Comparison of ENCODE assay signal across 16 mouse cellular contexts in the genomic region with DNA sequence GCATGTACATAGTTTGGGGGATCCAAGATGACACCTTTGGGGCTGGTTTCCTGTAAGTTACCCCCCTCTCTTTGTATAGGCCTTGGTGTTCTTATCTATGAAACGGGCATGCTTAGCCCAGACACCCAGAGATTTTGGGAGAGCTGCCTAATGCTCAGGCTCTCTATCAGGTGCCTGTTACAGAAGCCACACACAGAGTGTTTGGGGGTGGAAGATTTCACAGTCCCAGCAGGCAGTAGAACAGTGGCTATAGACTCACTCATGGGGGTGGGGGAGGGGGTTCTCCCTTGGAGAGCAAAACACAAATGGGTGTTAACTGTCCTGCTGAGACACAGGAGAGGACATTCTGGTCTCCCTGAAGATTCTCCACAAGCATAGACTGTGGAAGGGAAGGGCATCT. TPM values are rescaled to one million over a fixed set of nuclear protein-coding genes. Genes with fewer than 3 reads are reported as not detected.
DNase-seq lines count a peak whose midpoint lies in the region; ATAC-seq and TF ChIP-seq lines count a peak whose summit lies in the region.
"Had no signal": no experiment of that assay in that cellular context is flagged by ENCODE, and none has a peak within 500 bp of the region (broad histone marks: within the 10 kb centered on the region; RNA-seq: fewer than 3 reads in every experiment).

No protein-coding gene starts in this region.

- H3K27me3 ChIP-seq in heart, adult 2 months (ENCODE audit: control insufficient read depth, insufficient read depth, low read length) = no peaks in the 10 kb centered on the region
- H3K27me3 ChIP-seq in kidney, postnatal 0 days (ENCODE audit: insufficient read depth, low read length) = no peaks in the 10 kb centered on the region
- no peaks in the 10 kb centered on the region for H3K27me3 ChIP-seq in intestine, embryonic 14.5 days (replicated peaks; ENCODE audit: control insufficient read depth, insufficient read depth, low read length)
- H3K27me3 ChIP-seq: embryonic facial prominence, embryonic 12.5 days; hindbrain, embryonic 15.5 days; midbrain, embryonic 13.5 days had no signal

- no peak overlapping the region for H3K9ac ChIP-seq in heart, adult 2 months (ENCODE audit: low read depth, low read length)
- no peak overlapping the region for H3K9ac ChIP-seq in kidney, postnatal 0 days (ENCODE audit: low read depth, low read length)
- H3K9ac ChIP-seq in intestine, embryonic 14.5 days (ENCODE audit: low read length) = no peak overlapping the region
- H3K9ac ChIP-seq: embryonic facial prominence, embryonic 12.5 days; forebrain, postnatal 0 days; hindbrain, embryonic 15.5 days; midbrain, embryonic 13.5 days had no signal

- no peak overlapping the region for H3K4me2 ChIP-seq in kidney, postnatal 0 days (ENCODE audit: low read length)
- H3K4me2 ChIP-seq in intestine, embryonic 14.5 days (ENCODE audit: low read length) = no peak overlapping the region
- H3K4me2 ChIP-seq: embryonic facial prominence, embryonic 12.5 days; hindbrain, embryonic 15.5 days; midbrain, embryonic 13.5 days had no signal

- intact Hi-C loops in heart, adult 2 months (cut with DNase I) = no loop called here
- intact Hi-C loops in heart, postnatal 14 days (cut with DNase I) = no loop called here

- no peak for DNase-seq in heart, adult 2 months
- DNase-seq in heart, postnatal 14 days = no peak
- no peak for DNase-seq in kidney, postnatal 0 days (ENCODE audit: low spot score)
- no peak for DNase-seq in kidney, postnatal 4 days
- no peak for DNase-seq in intestine, embryonic 14.5 days (ENCODE audit: low spot score)
- DNase-seq in thymus, postnatal 0 days (ENCODE audit: low spot score) = no peak
- no peak for DNase-seq in cerebellum, adult 8-10 months
- DNase-seq: forebrain, postnatal 0 days; gastrocnemius, postnatal 25 days; layer of hippocampus, postnatal 36 days; spleen, adult 18-20 months had no signal

- H3K79me2 ChIP-seq in heart, adult 2 months (replicated peaks; ENCODE audit: control insufficient read depth, insufficient read depth, low read length) = peaks cover 9% of the 10 kb centered on the region
- H3K79me2 ChIP-seq in macrophage (ENCODE audit: inconsistent target) = peaks cover 96% of the 10 kb centered on the region

- no peak for ATAC-seq in kidney, postnatal 0 days (replicated peaks; ENCODE audit: low FRiP score, low read depth)
- ATAC-seq in intestine, embryonic 14.5 days (replicated peaks; ENCODE audit: low FRiP score, low TSS enrichment, low read depth) = no peak
- ATAC-seq: forebrain, postnatal 0 days; midbrain, embryonic 13.5 days had no signal

- H3K27ac ChIP-seq in heart, adult 2 months = peak overlapping the region; percentile 84
- H3K27ac ChIP-seq in kidney, postnatal 0 days = peak overlapping the region; percentile 70; the same call in 1 of the 2 replicates
- H3K27ac ChIP-seq in intestine, embryonic 14.5 days (ENCODE audit: low read depth) = 0 out of 2 replicates have a peak overlapping the region, but pooled peaks have one; percentile 47
- H3K27ac ChIP-seq in macrophage = peak overlapping the region; percentile 98
- H3K27ac ChIP-seq: embryonic facial prominence, embryonic 12.5 days; hindbrain, embryonic 15.5 days; midbrain, embryonic 13.5 days had no signal

- H3K4me1 ChIP-seq in heart, adult 2 months (ENCODE audit: control insufficient read depth, insufficient read depth, low read length) = peaks cover 74% of the 10 kb centered on the region
- peaks cover 45% of the 10 kb centered on the region; the same call in 1 of the 2 replicates for H3K4me1 ChIP-seq in kidney, postnatal 0 days (replicated peaks; ENCODE audit: insufficient read depth, low read length)
- H3K4me1 ChIP-seq in intestine, embryonic 14.5 days (replicated peaks; ENCODE audit: control insufficient read depth, insufficient read depth, low read length) = peaks cover 34% of the 10 kb centered on the region
- H3K4me1 ChIP-seq: embryonic facial prominence, embryonic 12.5 days; midbrain, embryonic 13.5 days had no signal

- peaks cover 70% of the 10 kb centered on the region for H3K36me3 ChIP-seq in heart, adult 2 months (ENCODE audit: control insufficient read depth, insufficient read depth, low read length)
- peaks cover 31% of the 10 kb centered on the region for H3K36me3 ChIP-seq in kidney, postnatal 0 days (ENCODE audit: insufficient read depth, low read length)
- peaks cover 36% of the 10 kb centered on the region for H3K36me3 ChIP-seq in intestine, embryonic 14.5 days (ENCODE audit: control insufficient read depth, insufficient read depth, low read length)
- peaks cover 29% of the 10 kb centered on the region; the same call in 1 of the 2 replicates for H3K36me3 ChIP-seq in macrophage (ENCODE audit: inconsistent target)
- H3K36me3 ChIP-seq: hindbrain, embryonic 15.5 days; midbrain, embryonic 13.5 days had no signal

- no peak for TF ChIP-seq EP300 in heart, adult 2 months (IDR thresholded peaks at IDR 0.05; ENCODE audit: insufficient read depth, low read depth, low read length)

- WGBS in heart, adult 2 months = 85% methylated on average over 1 of the region's 1 CpGs
- WGBS in kidney, postnatal 0 days = 81% methylated on average over 1 of the region's 1 CpGs
- 78% methylated on average over 1 of the region's 1 CpGs for WGBS in intestine, embryonic 14.5 days
- WGBS in macrophage (ENCODE audit: missing documents) = 91% methylated on average over 1 of the region's 1 CpGs

- no peaks in the 10 kb centered on the region for H3K9me3 ChIP-seq in kidney, postnatal 0 days (replicated peaks; ENCODE audit: low read length)
- H3K9me3 ChIP-seq in intestine, embryonic 14.5 days (ENCODE audit: control insufficient read depth, low read length) = no peaks in the 10 kb centered on the region
- H3K9me3 ChIP-seq: embryonic facial prominence, embryonic 12.5 days; hindbrain, embryonic 15.5 days; midbrain, embryonic 13.5 days had no signal

- TF ChIP-seq CTCF in heart, adult 2 months (IDR thresholded peaks at IDR 0.05) = no peak
- TF ChIP-seq CTCF in kidney, postnatal 0 days (IDR thresholded peaks at IDR 0.05; ENCODE audit: low read depth) = no peak

- H3K4me3 ChIP-seq in heart, adult 2 months = no peak overlapping the region
- H3K4me3 ChIP-seq in kidney, postnatal 0 days (replicated peaks; ENCODE audit: low read depth, low read length) = no peak overlapping the region
- no peak overlapping the region for H3K4me3 ChIP-seq in intestine, embryonic 14.5 days (ENCODE audit: low read depth, low read length)
- no peak overlapping the region for H3K4me3 ChIP-seq in macrophage (ENCODE audit: inconsistent target)
- H3K4me3 ChIP-seq: embryonic facial prominence, embryonic 12.5 days; hindbrain, embryonic 15.5 days; midbrain, embryonic 13.5 days; myocyte had no signal

- TF ChIP-seq POLR2A in heart, adult 2 months (IDR thresholded peaks at IDR 0.05; ENCODE audit: insufficient read depth, low read depth, low read length) = no peak

RNA-seq across cellular contexts. Expression of a gene that starts 10.5 kb away (rescaled TPM):
- 100 to 1,000 TPM; 139 to 143 TPM for total RNA-seq in heart, adult 2 months (2021)
- polyA plus RNA-seq in heart, adult 2 months (2012; rRNA removed) = 113 and 144 TPM in 2 replicates
- total RNA-seq in heart, postnatal 14 days (2021) = 100 to 1,000 TPM; 102 to 105 TPM
- polyA plus RNA-seq in kidney, postnatal 0 days (2015; fragmentation: Nextera tagmentation; extraction: Ambion mirVana) = 199 and 233 TPM in 2 replicates
- 119 and 123 TPM in 2 replicates for polyA plus RNA-seq in intestine, embryonic 14.5 days (2014; fragmentation: Nextera tagmentation; extraction: Ambion mirVana)
- total RNA-seq in macrophage (2018; cell fraction: chromatin; rRNA removed) = 100 to 1,000 TPM in 24 of 26 experiments, 10 to 100 TPM in 2; 86.8 to 665 (median 236) TPM
- 1,000 to 10,000 TPM in 6 of 26 experiments, 100 to 1,000 TPM in 20; 397 to 1,306 (median 691) TPM for total RNA-seq in macrophage (2018; cell fraction: cytosol; rRNA removed)
- 1,000 to 10,000 TPM in 3 of 26 experiments, 100 to 1,000 TPM in 23; 221 to 1,223 (median 655) TPM for total RNA-seq in macrophage (2018; cell fraction: nucleus; rRNA removed)
- polyA plus RNA-seq in macrophage (2018) = 386 to 676 TPM (median 674 TPM) in 3 replicates
- 129 and 131 TPM in 2 replicates for polyA plus RNA-seq in thymus, postnatal 0 days (2015; fragmentation: Nextera tagmentation; extraction: Ambion mirVana)

Comparison
In these comparisons a context has a peak if more than half of its experiments do, and no peak if none do; other contexts are left out.
1. H3K27ac ChIP-seq: peak in every context shown above with its lines; median percentile 98 in macrophage; 84 in heart, adult 2 months; 70 in kidney, postnatal 0 days; 47 in intestine, embryonic 14.5 days.